Mouse (Mus musculus): Measurements from ENCODE around the gene Ndufc2. TPM values are rescaled to one million over a fixed set of nuclear protein-coding genes. Genes with fewer than 3 reads are reported as not detected.

Ndufc2 gene
- polyA plus RNA-seq, 1 experiment from 2014 or later, result 371 TPM

DNA sequence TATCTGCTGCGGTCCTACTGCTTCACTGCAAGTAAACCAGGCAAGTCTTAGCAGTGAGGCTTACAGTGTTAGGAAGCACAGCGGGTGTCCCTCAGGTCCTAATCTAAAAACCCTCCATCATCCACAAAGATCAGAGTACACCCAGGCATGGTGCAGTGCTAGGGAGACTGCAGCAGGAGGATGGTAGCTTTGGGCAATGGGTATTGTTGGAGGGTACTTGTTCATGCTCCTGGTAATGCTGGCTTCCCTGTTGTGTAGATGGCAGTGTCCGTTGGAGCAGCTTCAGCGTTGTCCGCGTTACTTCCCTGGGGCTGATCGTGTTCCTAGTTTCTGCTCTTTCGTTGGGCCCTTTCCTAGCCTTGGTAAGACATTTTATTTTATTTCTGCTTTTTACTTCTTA lies 17.1 kb upstream of the Ndufc2 start:
- H3K4me1 ChIP-seq (ENCODE audit: control insufficient read depth, insufficient read depth, low read length), result no peaks in the 10 kb centered on the region
- no peak overlapping the region for H3K9ac ChIP-seq (ENCODE audit: low read length)
- H3K36me3 ChIP-seq (ENCODE audit: control insufficient read depth, insufficient read depth, low read length), result peaks cover 27% of the 10 kb centered on the region
- ATAC-seq (ENCODE audit: low FRiP score), result no peak
- H3K4me2 ChIP-seq, result no peak overlapping the region
- H3K4me3 ChIP-seq (ENCODE audit: low read depth, low read length), result no peak overlapping the region
- no peaks in the 10 kb centered on the region for H3K9me3 ChIP-seq (ENCODE audit: control insufficient read depth, low read length)
- no peaks in the 10 kb centered on the region for H3K27me3 ChIP-seq (ENCODE audit: control insufficient read depth, insufficient read depth, low read length)
- no peak for DNase-seq (ENCODE audit: low spot score, missing footprints)
- H3K27ac ChIP-seq (ENCODE audit: low read depth, low read length), result no peak overlapping the region
- WGBS, result 96% methylated on average over 8 of the region's 8 CpGs

- Histone ChIP-seq H3K9me3 (ENCODE audit: control insufficient read depth, low read length) (no peaks in the 10 kb centered on the region), H3K36me3 (ENCODE audit: control insufficient read depth, insufficient read depth, low read length) (peaks cover 28% of the 10 kb centered on the region), H3K4me3 (ENCODE audit: low read depth, low read length) (no peak overlapping the region), H3K9ac (ENCODE audit: low read length) (no peak overlapping the region), H3K4me2 (no peak overlapping the region), H3K27me3 (ENCODE audit: control insufficient read depth, insufficient read depth, low read length) (no peaks in the 10 kb centered on the region), H3K27ac (ENCODE audit: low read depth, low read length) (no peak overlapping the region), H3K4me1 (ENCODE audit: control insufficient read depth, insufficient read depth, low read length) (no peaks in the 10 kb centered on the region)
- WGBS, result 89% methylated on average over 10 of the region's 10 CpGs
- DNase-seq (ENCODE audit: low spot score, missing footprints), result peak; percentile 26
- no peak for ATAC-seq (ENCODE audit: low FRiP score)
These were observed 16.2 kb upstream of the Ndufc2 start for GRCm38 (mm10) chr7:97383496-97384132.

DNA sequence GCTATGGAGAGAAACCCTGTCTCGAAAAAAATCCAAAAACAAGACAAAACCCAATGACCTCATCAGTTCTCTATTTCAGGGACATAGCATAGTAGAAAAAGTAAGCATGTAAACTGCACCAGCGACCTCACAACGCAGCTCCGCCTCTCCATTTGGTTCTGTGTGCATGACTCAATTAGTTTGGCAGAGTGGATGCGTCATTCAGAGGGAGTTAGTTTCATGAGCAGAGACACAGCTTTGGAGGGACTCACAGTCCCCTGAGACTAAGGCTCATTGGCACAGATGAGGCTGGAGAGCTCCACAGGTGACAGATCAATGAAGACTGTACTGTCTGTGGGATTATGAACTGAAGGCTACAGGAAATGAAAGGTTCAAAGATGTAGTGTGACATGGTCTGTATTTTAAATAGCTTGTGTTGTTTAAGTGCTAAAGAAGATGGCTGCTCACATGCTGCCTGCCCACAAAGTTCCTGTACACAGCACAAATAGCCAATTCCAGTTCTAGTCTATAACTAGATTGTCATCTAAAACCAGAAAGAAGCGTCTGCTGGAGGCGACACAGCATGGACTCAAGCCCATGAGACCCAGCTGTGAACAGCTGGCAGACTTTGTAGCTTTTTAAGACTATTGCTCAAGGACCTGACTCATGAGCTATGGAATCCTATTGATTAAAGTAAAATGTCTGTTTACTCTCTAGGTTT lies 13.5 kb upstream of the Ndufc2 start:
- WGBS, result 88% methylated on average over 7 of the region's 7 CpGs
- Histone ChIP-seq H3K9ac (ENCODE audit: low read length) (no peak overlapping the region), H3K36me3 (ENCODE audit: control insufficient read depth, insufficient read depth, low read length) (peaks cover 24% of the 10 kb centered on the region), H3K4me2 (no peak overlapping the region), H3K9me3 (ENCODE audit: control insufficient read depth, low read length) (no peaks in the 10 kb centered on the region), H3K4me1 (ENCODE audit: control insufficient read depth, insufficient read depth, low read length) (no peaks in the 10 kb centered on the region), H3K27ac (ENCODE audit: low read depth, low read length) (no peak overlapping the region), H3K4me3 (ENCODE audit: low read depth, low read length) (no peak overlapping the region), H3K27me3 (ENCODE audit: control insufficient read depth, insufficient read depth, low read length) (no peaks in the 10 kb centered on the region)
- peak; percentile 49 for DNase-seq (ENCODE audit: low spot score, missing footprints)
- no peak for ATAC-seq (ENCODE audit: low FRiP score)

- H3K4me3 ChIP-seq (ENCODE audit: low read depth, low read length), result no peak overlapping the region
- no peak overlapping the region for H3K9ac ChIP-seq (ENCODE audit: low read length)
- DNase-seq (ENCODE audit: low spot score, missing footprints) (peak; percentile 76), ATAC-seq (ENCODE audit: low FRiP score) (no peak)
- peaks cover 22% of the 10 kb centered on the region for H3K36me3 ChIP-seq (ENCODE audit: control insufficient read depth, insufficient read depth, low read length)
- no peak overlapping the region for H3K27ac ChIP-seq (ENCODE audit: low read depth, low read length)
- WGBS, result 93% methylated on average over 5 of the region's 5 CpGs
- no peaks in the 10 kb centered on the region for H3K9me3 ChIP-seq (ENCODE audit: control insufficient read depth, low read length)
- no peaks in the 10 kb centered on the region for H3K4me1 ChIP-seq (ENCODE audit: control insufficient read depth, insufficient read depth, low read length)
- no peak overlapping the region for H3K4me2 ChIP-seq
- H3K27me3 ChIP-seq (ENCODE audit: control insufficient read depth, insufficient read depth, low read length), result no peaks in the 10 kb centered on the region
These were observed 12.9 kb upstream of the Ndufc2 start for GRCm38 (mm10) chr7:97386806-97387370.

- Histone ChIP-seq H3K4me3 (ENCODE audit: low read depth, low read length) (no peak overlapping the region), H3K9me3 (ENCODE audit: control insufficient read depth, low read length) (no peaks in the 10 kb centered on the region), H3K9ac (ENCODE audit: low read length) (no peak overlapping the region), H3K36me3 (ENCODE audit: control insufficient read depth, insufficient read depth, low read length) (peaks cover 18% of the 10 kb centered on the region), H3K27ac (ENCODE audit: low read depth, low read length) (no peak overlapping the region), H3K27me3 (ENCODE audit: control insufficient read depth, insufficient read depth, low read length) (no peaks in the 10 kb centered on the region), H3K4me2 (no peak overlapping the region), H3K4me1 (ENCODE audit: control insufficient read depth, insufficient read depth, low read length) (no peaks in the 10 kb centered on the region)
- DNase-seq (ENCODE audit: low spot score, missing footprints) (no peak), ATAC-seq (ENCODE audit: low FRiP score) (no peak)
- 96% methylated on average over 8 of the region's 8 CpGs for WGBS
These were observed 12.1 kb upstream of the Ndufc2 start for GRCm38 (mm10) chr7:97387561-97388147.

DNA sequence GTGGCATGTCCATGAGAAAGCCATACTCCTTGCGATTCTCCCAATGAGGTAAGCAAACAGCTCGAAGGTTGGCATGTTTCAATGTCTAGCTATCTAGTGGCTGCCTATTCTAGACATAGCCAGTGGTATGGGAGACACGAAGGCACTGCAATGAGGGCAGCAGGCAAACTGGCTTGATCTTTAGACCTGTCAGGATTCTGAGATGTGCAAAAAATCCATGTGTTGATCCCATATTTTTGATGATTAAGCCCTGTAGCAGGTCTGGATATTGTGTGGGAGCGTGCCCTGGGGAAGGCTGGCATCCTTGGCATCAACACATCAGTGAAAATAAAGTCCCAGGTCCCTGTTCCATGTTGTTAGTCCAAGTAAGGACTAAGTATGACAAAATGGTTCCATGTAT lies 11.3 kb upstream of the Ndufc2 start:
- peaks cover 14% of the 10 kb centered on the region for H3K36me3 ChIP-seq (ENCODE audit: control insufficient read depth, insufficient read depth, low read length)
- H3K9me3 ChIP-seq (ENCODE audit: control insufficient read depth, low read length), result no peaks in the 10 kb centered on the region
- no peak overlapping the region for H3K4me3 ChIP-seq (ENCODE audit: low read depth, low read length)
- 91% methylated on average over 4 of the region's 4 CpGs for whole genome bisulfite sequencing
- no peaks in the 10 kb centered on the region for H3K4me1 ChIP-seq (ENCODE audit: control insufficient read depth, insufficient read depth, low read length)
- no peak overlapping the region for H3K4me2 ChIP-seq
- ATAC-seq (ENCODE audit: low FRiP score), result no peak
- no peak overlapping the region for H3K27ac ChIP-seq (ENCODE audit: low read depth, low read length)
- peak; percentile 44 for DNase-seq (ENCODE audit: low spot score, missing footprints)
- H3K27me3 ChIP-seq (ENCODE audit: control insufficient read depth, insufficient read depth, low read length), result no peaks in the 10 kb centered on the region
- no peak overlapping the region for H3K9ac ChIP-seq (ENCODE audit: low read length)

GRCm38 (mm10) chr7:97391293-97392078 lies 8.3 kb upstream of the Ndufc2 start:
- whole genome bisulfite sequencing, result 90% methylated on average over 13 of the region's 13 CpGs

GRCm38 (mm10) chr7:97392079-97392445 lies 7.7 kb upstream of the Ndufc2 start:
- H3K4me2 ChIP-seq, result no peak overlapping the region

More at GRCm38 (mm10) chr7:97391293-97392078, 8.3 kb upstream of the Ndufc2 start:
- H3K4me2 ChIP-seq, result no peak overlapping the region
- DNase-seq (ENCODE audit: low spot score, missing footprints) (peak; percentile 80), ATAC-seq (ENCODE audit: low FRiP score) (no peak)
- H3K9me3 ChIP-seq (ENCODE audit: control insufficient read depth, low read length), result no peaks in the 10 kb centered on the region
- no peak overlapping the region for H3K9ac ChIP-seq (ENCODE audit: low read length)
- H3K4me3 ChIP-seq (ENCODE audit: low read depth, low read length), result no peak overlapping the region
- H3K4me1 ChIP-seq (ENCODE audit: control insufficient read depth, insufficient read depth, low read length), result no peaks in the 10 kb centered on the region
- H3K27ac ChIP-seq (ENCODE audit: low read depth, low read length), result no peak overlapping the region
- peaks cover 7% of the 10 kb centered on the region; the same call in 1 of the 2 replicates for H3K36me3 ChIP-seq (ENCODE audit: control insufficient read depth, insufficient read depth, low read length)
- H3K27me3 ChIP-seq (ENCODE audit: control insufficient read depth, insufficient read depth, low read length), result no peaks in the 10 kb centered on the region

More at GRCm38 (mm10) chr7:97392079-97392445, 7.7 kb upstream of the Ndufc2 start:
- DNase-seq (ENCODE audit: low spot score, missing footprints) (peak; percentile 54), ATAC-seq (ENCODE audit: low FRiP score) (no peak)
- H3K4me1 ChIP-seq (ENCODE audit: control insufficient read depth, insufficient read depth, low read length), result no peaks in the 10 kb centered on the region
- no peaks in the 10 kb centered on the region for H3K27me3 ChIP-seq (ENCODE audit: control insufficient read depth, insufficient read depth, low read length)
- no peaks in the 10 kb centered on the region for H3K9me3 ChIP-seq (ENCODE audit: control insufficient read depth, low read length)
- no peak overlapping the region for H3K27ac ChIP-seq (ENCODE audit: low read depth, low read length)
- H3K9ac ChIP-seq (ENCODE audit: low read length), result no peak overlapping the region
- no peak overlapping the region for H3K4me3 ChIP-seq (ENCODE audit: low read depth, low read length)
- peaks cover 5% of the 10 kb centered on the region; the same call in 1 of the 2 replicates for H3K36me3 ChIP-seq (ENCODE audit: control insufficient read depth, insufficient read depth, low read length)
- WGBS, result 91% methylated on average over 6 of the region's 6 CpGs

Data from midbrain, embryonic 11.5 days (tissue).